Mouse (Mus musculus): ENCODE measurements at regions not wholly inside any gene's neighbourhood (a gene's known extent, or its start where the extent isn't known, plus 50 kb on each side); places are given as distances from the start of the nearest gene placed in this dataset.

- no peak for TF ChIP-seq POLR2A (IDR thresholded peaks at IDR 0.05; ENCODE audit: borderline replicate concordance, extremely low read depth, insufficient read depth, insufficient read length)
- H3K9ac ChIP-seq (ENCODE audit: low read depth, low read length, severe bottlenecking) = no peak overlapping the region
- ATAC-seq (ENCODE audit: low FRiP score, low read depth) (no peak), DNase-seq (ENCODE audit: low spot score) (peak; percentile 57)
- H3K4me3 ChIP-seq (replicated peaks; ENCODE audit: low read length) = no peak overlapping the region
- 43% methylated on average over 10 of the region's 10 CpGs for WGBS
- peak overlapping the region; percentile 35; the same call in 1 of the 2 replicates for H3K27ac ChIP-seq (replicated peaks; ENCODE audit: low read depth, low read length)
- H3K4me1 ChIP-seq (ENCODE audit: control insufficient read depth, insufficient read depth, low read length) = peaks cover 22% of the 10 kb centered on the region
- H3K4me2 ChIP-seq (replicated peaks; ENCODE audit: low read depth, low read length, severe bottlenecking) = no peak overlapping the region
- H3K27me3 ChIP-seq (ENCODE audit: control insufficient read depth, insufficient read depth, low read length) = no peaks in the 10 kb centered on the region
- H3K36me3 ChIP-seq (ENCODE audit: control insufficient read depth, insufficient read depth, low read length) = no peaks in the 10 kb centered on the region
- H3K9me3 ChIP-seq (ENCODE audit: control insufficient read depth, low read length) = no peaks in the 10 kb centered on the region
These were observed 286.6 kb upstream of the Npvf start for GRCm38 (mm10) chr6:50940641-50941398.

- no peaks in the 10 kb centered on the region for H3K27me3 ChIP-seq (ENCODE audit: control insufficient read depth, insufficient read depth, low read length)
- H3K4me2 ChIP-seq (replicated peaks; ENCODE audit: low read depth, low read length, severe bottlenecking) = no peak overlapping the region
- ATAC-seq (ENCODE audit: low FRiP score, low read depth) (no peak), DNase-seq (ENCODE audit: low spot score) (no peak)
- no peak overlapping the region for H3K27ac ChIP-seq (replicated peaks; ENCODE audit: low read depth, low read length)
- 49% methylated on average over 5 of the region's 5 CpGs for WGBS
- TF ChIP-seq POLR2A (IDR thresholded peaks at IDR 0.05; ENCODE audit: borderline replicate concordance, extremely low read depth, insufficient read depth, insufficient read length) = no peak
- H3K4me3 ChIP-seq (replicated peaks; ENCODE audit: low read length) = no peak overlapping the region
- H3K9me3 ChIP-seq (ENCODE audit: control insufficient read depth, low read length) = no peaks in the 10 kb centered on the region
- peaks cover 20% of the 10 kb centered on the region for H3K4me1 ChIP-seq (ENCODE audit: control insufficient read depth, insufficient read depth, low read length)
- H3K36me3 ChIP-seq (ENCODE audit: control insufficient read depth, insufficient read depth, low read length) = no peaks in the 10 kb centered on the region
- H3K9ac ChIP-seq (ENCODE audit: low read depth, low read length, severe bottlenecking) = no peak overlapping the region
These were observed 288.5 kb upstream of the Npvf start for GRCm38 (mm10) chr6:50942696-50943095.

- no peak overlapping the region for H3K4me2 ChIP-seq (replicated peaks; ENCODE audit: low read depth, low read length, severe bottlenecking)
- no peak overlapping the region for H3K4me3 ChIP-seq (replicated peaks; ENCODE audit: low read length)
- no peaks in the 10 kb centered on the region for H3K36me3 ChIP-seq (ENCODE audit: control insufficient read depth, insufficient read depth, low read length)
- no peak for TF ChIP-seq POLR2A (IDR thresholded peaks at IDR 0.05; ENCODE audit: borderline replicate concordance, extremely low read depth, insufficient read depth, insufficient read length)
- no peaks in the 10 kb centered on the region for H3K27me3 ChIP-seq (ENCODE audit: control insufficient read depth, insufficient read depth, low read length)
- no peak for ATAC-seq (ENCODE audit: low FRiP score, low read depth)
- H3K9me3 ChIP-seq (ENCODE audit: control insufficient read depth, low read length) = no peaks in the 10 kb centered on the region
- WGBS = 55% methylated on average over 4 of the region's 4 CpGs
- no peak overlapping the region for H3K27ac ChIP-seq (replicated peaks; ENCODE audit: low read depth, low read length)
- DNase-seq (ENCODE audit: low spot score) = no peak
- no peaks in the 10 kb centered on the region for H3K4me1 ChIP-seq (ENCODE audit: control insufficient read depth, insufficient read depth, low read length)
- no peak overlapping the region for H3K9ac ChIP-seq (ENCODE audit: low read depth, low read length, severe bottlenecking)
These were observed 293.8 kb upstream of the Npvf start for GRCm38 (mm10) chr6:50948061-50948460.

- Histone ChIP-seq H3K27ac (replicated peaks; ENCODE audit: low read depth, low read length) (no peak overlapping the region), H3K36me3 (ENCODE audit: control insufficient read depth, insufficient read depth, low read length) (no peaks in the 10 kb centered on the region), H3K4me3 (replicated peaks; ENCODE audit: low read length) (no peak overlapping the region), H3K4me2 (replicated peaks; ENCODE audit: low read depth, low read length, severe bottlenecking) (no peak overlapping the region), H3K9ac (ENCODE audit: low read depth, low read length, severe bottlenecking) (no peak overlapping the region), H3K4me1 (ENCODE audit: control insufficient read depth, insufficient read depth, low read length) (no peaks in the 10 kb centered on the region), H3K9me3 (ENCODE audit: control insufficient read depth, low read length) (no peaks in the 10 kb centered on the region), H3K27me3 (ENCODE audit: control insufficient read depth, insufficient read depth, low read length) (no peaks in the 10 kb centered on the region)
- ATAC-seq (ENCODE audit: low FRiP score, low read depth) (no peak), DNase-seq (ENCODE audit: low spot score) (no peak)
- WGBS = 94% methylated on average over 5 of the region's 5 CpGs
- TF ChIP-seq POLR2A (IDR thresholded peaks at IDR 0.05; ENCODE audit: borderline replicate concordance, extremely low read depth, insufficient read depth, insufficient read length) = no peak
These were observed 295.1 kb upstream of the Npvf start for GRCm38 (mm10) chr6:50949361-50949760.

GRCm38 (mm10) chr6:50949883-50950583 lies 295.8 kb upstream of the Npvf start:
- WGBS = 71% methylated on average over 11 of the region's 11 CpGs
- ATAC-seq (ENCODE audit: low FRiP score, low read depth) (no peak), DNase-seq (ENCODE audit: low spot score) (no peak)
- Histone ChIP-seq H3K27me3 (ENCODE audit: control insufficient read depth, insufficient read depth, low read length) (no peaks in the 10 kb centered on the region), H3K4me1 (ENCODE audit: control insufficient read depth, insufficient read depth, low read length) (no peaks in the 10 kb centered on the region), H3K36me3 (ENCODE audit: control insufficient read depth, insufficient read depth, low read length) (no peaks in the 10 kb centered on the region), H3K4me2 (replicated peaks; ENCODE audit: low read depth, low read length, severe bottlenecking) (no peak overlapping the region), H3K9me3 (ENCODE audit: control insufficient read depth, low read length) (no peaks in the 10 kb centered on the region), H3K4me3 (replicated peaks; ENCODE audit: low read length) (no peak overlapping the region), H3K27ac (replicated peaks; ENCODE audit: low read depth, low read length) (no peak overlapping the region), H3K9ac (ENCODE audit: low read depth, low read length, severe bottlenecking) (no peak overlapping the region)
- no peak for TF ChIP-seq POLR2A (IDR thresholded peaks at IDR 0.05; ENCODE audit: borderline replicate concordance, extremely low read depth, insufficient read depth, insufficient read length)

All from limb, embryonic 14.5 days (tissue).